Mouse (Mus musculus) left cerebral cortex, adult 18-20 months (tissue): ENCODE measurements around the gene Olfr492. TPM values are rescaled to one million over a fixed set of nuclear protein-coding genes. Genes with fewer than 3 reads are reported as not detected.

Experiments used
- DNase-seq, 2 experiments: peaks; one replicate each; pipeline ENCODE4 v3.0.0; 2021 to 2022; ENCODE audit warnings: low spot score in 2 of 2, mixed read lengths in 1 of 2
- long read RNA-seq, 2 experiments: library from polyadenylated mRNA; stranded (forward); transcript quantifications; one replicate each; pipeline ENCODE4 v2.0.0; 2021
- total RNA-seq, 2 experiments: library from RNA; stranded (reverse); gene quantifications; 2 replicates each; pipeline ENCODE4 v1.2.3; 2021

Olfr492 gene
- total RNA-seq: not detected
- long read RNA-seq, experiment 1: 0 reads
- long read RNA-seq, experiment 2: 0 reads

GRCm38 (mm10) chr7:108323574-108323973 lies at the start of gene Olfr492:
TSS of gene Olfr492 (minus strand) at chr7:108323674.
- DNase-seq: no peak

- DNase-seq: no peak
Observed at GRCm38 (mm10) chr7:108365035-108365434, 41.6 kb upstream of the Olfr492 start, which contains the start of gene Olfr494. TSS of gene Olfr494 (plus strand) at chr7:108365335.

GRCm38 (mm10) chr7:108346879-108347278 lies 23.4 kb upstream of the Olfr492 start, which contains the start of gene Olfr493:
TSS of gene Olfr493 (minus strand) at chr7:108346979.
- DNase-seq: no peak

GRCm38 (mm10) chr7:108313151-108313550 lies 10.3 kb downstream of the Olfr492 start, which contains the start of gene Olfr491:
TSS of gene Olfr491 (plus strand) at chr7:108313451.
- DNase-seq: no peak

GRCm38 (mm10) chr7:108288834-108289233 lies 34.6 kb downstream of the Olfr492 start, which contains the start of gene Olfr490:
TSS of gene Olfr490 (minus strand) at chr7:108288934.
- DNase-seq: no peak

Other genes with a start within 250 kb of the Olfr492 start
- not detected for gene Olfr481, start 243.8 kb downstream of the Olfr492 start, total RNA-seq
- 1 to 10 TPM; 2.4 to 2.6 TPM for gene Olfr482, start 226.1 kb downstream of the Olfr492 start, total RNA-seq
- not detected for gene Olfr483, start 222.8 kb downstream of the Olfr492 start, total RNA-seq
- gene Olfr484, start 196.2 kb downstream of the Olfr492 start, total RNA-seq: not detected
- gene Olfr485, start 163.8 kb downstream of the Olfr492 start, total RNA-seq: not detected
- gene Olfr486, start 150.9 kb downstream of the Olfr492 start, total RNA-seq: not detected
- not detected for gene Olfr487, start 109.0 kb downstream of the Olfr492 start, total RNA-seq
- not detected for gene Olfr488, start 65.3 kb downstream of the Olfr492 start, total RNA-seq
- not detected for gene Olfr490, start 34.7 kb downstream of the Olfr492 start, total RNA-seq
- gene Olfr491, start 10.2 kb downstream of the Olfr492 start, total RNA-seq: not detected
- not detected for gene Olfr493, start 23.3 kb upstream of the Olfr492 start, total RNA-seq
- gene Olfr494, start 41.7 kb upstream of the Olfr492 start, total RNA-seq: not detected
- not detected for gene Olfr495, start 69.5 kb upstream of the Olfr492 start, total RNA-seq
- not detected for gene Olfr497, start 96.7 kb upstream of the Olfr492 start, total RNA-seq
- not detected for gene Olfr498, start 141.7 kb upstream of the Olfr492 start, total RNA-seq
- not detected for gene Olfr502, start 201.4 kb upstream of the Olfr492 start, total RNA-seq
- gene Olfr503, start 220.9 kb upstream of the Olfr492 start, total RNA-seq: not detected
- not detected for gene Olfr504, start 242.1 kb upstream of the Olfr492 start, total RNA-seq